Mouse (Mus musculus): ENCODE data around the gene Dnaja1.
A peak's percentile ranks its signal among the peaks of the same experiment; 100 is the strongest.

Dnaja1 gene

DNA sequence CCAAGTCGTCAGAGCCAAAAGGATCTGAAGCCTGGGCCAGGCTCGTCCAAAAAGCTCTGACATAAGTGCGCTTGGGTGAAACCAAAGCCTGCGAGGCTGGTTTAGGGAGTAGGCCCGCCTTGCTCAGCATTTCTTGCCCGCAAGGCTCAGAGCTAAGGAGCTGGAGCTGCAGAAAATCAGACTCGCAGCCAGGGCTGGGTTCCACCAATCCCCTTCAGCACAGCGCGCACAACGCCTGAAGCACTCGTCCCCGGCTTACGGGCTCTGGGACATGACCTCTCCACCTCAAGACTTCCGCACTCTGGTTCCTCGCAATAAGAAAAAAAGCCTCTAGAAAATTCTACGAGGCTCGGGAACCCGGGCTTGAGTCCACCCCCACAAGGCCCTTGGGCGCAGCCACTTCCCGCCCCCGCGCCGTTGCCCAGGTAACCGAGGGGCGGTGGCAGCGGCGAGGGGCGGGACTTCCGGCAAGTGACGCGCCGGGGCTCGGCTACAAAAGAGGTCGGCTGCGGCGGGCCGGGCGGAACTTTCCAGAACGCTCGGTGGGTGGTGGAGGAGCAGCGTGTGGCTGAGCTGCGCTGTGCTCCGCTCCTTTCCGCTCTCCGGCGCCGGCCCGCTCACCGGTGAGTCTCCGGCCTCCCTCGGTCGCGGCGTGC, at the start of gene Dnaja1:
Gene Dnaja1, plus strand, starts transcription at position 140 of the 656 bp plus-strand sequence.
- peak; percentile 95 for DNase-seq

- DNase-seq, result no peak
Observed at GRCm38 (mm10) chr4:40673526-40673925, 48.4 kb upstream of the Dnaja1 start.

GRCm38 (mm10) chr4:40676338-40676737, 45.6 kb upstream of the Dnaja1 start:
- no peak for DNase-seq

DNA sequence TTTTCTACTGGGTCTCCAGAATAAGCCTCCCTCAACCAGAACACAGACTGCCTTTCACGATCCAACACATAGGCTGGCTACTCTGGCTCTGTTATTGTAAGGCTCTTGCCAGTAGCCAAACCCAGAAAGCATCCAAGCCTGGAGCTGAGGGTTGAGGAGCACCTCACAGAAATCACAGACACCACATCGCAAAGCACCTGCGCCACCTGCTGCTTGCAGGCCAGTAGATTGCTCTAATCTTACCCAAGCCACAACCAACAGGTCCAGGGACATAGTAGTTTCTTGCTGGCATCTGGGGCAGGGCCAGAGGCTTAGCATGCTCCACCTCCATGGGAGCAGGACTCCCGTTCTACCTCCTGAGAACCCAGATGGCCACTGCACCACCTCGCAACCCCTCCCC, 44.8 kb upstream of the Dnaja1 start:
- no peak for DNase-seq

- peak; percentile 31 for DNase-seq
Observed at GRCm38 (mm10) chr4:40680250-40680860, 41.6 kb upstream of the Dnaja1 start.

DNA sequence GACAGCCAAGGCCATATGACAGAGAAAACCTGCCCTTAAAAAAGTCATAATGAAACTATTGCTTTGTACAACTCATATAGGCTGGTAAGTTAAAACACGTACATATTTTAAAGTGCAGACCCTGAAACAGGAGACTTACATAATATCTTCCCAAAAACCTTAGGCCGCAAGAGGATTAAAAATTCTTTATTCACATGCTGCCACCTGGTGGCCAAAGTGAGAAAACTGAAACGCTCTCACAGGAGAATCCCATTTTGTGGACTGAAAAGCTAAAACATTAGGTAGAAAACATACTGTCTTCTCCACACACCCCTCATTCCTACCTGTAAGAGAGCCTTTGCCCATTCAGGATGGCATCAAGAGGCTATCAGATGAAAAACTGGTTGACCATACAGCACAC, 40.0 kb upstream of the Dnaja1 start:
- peak; percentile 69 for DNase-seq

- no peak for DNase-seq
Observed at GRCm38 (mm10) chr4:40682359-40682758, 39.6 kb upstream of the Dnaja1 start.

DNA sequence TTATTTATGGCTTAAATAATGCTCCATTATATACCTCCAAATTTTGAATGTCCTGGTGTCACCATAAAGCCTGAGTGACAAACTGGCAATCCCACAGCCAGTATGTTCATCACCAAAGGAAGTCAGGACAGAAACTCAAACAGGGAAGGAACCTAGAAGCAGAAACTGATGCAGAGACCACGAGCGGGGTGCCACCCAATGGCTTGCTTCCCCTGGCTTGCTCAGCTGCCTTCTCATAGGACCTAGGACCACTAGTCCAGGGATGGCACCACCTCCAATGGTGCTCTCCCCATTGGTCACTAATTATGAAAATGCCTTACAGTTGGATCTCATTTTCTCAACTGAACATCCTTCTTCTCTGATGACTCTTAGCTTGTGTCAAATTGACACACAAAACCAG, 38.6 kb upstream of the Dnaja1 start:
- DNase-seq, result no peak

GRCm38 (mm10) chr4:40691100-40691499, 30.9 kb upstream of the Dnaja1 start:
- DNase-seq, result no peak

DNA sequence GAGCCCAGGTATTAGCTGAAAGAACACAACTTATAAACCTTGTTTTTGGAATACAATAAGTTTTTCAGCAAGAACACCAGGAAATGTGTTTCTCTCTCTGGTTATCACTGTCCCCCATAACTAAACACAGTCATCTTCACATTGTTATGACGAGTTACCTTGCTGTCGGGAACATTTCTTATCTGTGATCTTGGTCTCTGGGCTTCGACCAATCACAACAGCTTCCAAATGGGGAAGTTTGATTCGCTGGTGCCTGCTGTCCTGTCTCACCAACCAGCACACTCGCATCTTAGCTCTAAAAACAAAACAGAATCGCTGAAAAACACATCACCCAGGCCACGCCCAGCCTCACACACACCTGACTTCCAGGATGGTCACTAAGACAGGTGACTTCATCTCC, 24.9 kb upstream of the Dnaja1 start:
- no peak for DNase-seq

DNA sequence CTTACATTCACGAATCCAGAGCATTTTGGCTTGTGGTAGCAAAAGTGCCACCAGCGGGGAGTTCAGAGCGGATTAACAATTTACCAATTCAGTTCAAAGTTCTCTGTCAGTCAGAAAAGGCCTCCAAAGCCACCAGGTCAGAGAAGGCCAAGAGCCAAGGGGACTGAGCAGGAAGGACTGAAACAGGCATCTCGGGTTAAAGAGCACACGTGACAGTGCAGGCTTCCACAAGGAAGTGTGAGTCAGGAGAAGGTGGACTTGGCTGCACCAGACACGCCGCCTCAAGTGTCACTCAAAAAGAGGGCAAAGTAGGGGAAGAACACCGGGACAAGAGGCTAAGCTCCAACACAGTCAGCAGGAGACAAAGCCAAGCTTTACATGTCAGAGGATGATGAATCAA, 21.7 kb upstream of the Dnaja1 start:
- no peak for DNase-seq

DNA sequence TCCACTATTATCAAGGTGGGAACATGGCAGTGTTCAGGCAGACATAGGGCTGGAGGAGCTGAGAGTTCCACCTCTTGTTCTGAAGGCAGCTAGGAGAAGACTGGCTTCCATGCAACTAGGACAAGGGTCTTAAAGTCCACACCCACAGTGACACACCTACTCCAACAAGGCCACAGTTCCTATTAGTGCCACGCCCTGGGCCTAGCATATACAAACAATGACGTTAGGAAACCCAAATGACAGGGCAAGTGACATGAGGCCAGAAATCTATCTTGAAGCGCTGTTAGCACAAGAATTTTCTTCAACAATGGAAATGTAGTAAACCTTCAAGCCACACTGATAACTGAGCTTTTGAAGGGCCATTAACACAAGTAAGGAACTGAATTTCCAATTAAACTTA, 20.2 kb upstream of the Dnaja1 start:
- DNase-seq, result peak; percentile 41

DNA sequence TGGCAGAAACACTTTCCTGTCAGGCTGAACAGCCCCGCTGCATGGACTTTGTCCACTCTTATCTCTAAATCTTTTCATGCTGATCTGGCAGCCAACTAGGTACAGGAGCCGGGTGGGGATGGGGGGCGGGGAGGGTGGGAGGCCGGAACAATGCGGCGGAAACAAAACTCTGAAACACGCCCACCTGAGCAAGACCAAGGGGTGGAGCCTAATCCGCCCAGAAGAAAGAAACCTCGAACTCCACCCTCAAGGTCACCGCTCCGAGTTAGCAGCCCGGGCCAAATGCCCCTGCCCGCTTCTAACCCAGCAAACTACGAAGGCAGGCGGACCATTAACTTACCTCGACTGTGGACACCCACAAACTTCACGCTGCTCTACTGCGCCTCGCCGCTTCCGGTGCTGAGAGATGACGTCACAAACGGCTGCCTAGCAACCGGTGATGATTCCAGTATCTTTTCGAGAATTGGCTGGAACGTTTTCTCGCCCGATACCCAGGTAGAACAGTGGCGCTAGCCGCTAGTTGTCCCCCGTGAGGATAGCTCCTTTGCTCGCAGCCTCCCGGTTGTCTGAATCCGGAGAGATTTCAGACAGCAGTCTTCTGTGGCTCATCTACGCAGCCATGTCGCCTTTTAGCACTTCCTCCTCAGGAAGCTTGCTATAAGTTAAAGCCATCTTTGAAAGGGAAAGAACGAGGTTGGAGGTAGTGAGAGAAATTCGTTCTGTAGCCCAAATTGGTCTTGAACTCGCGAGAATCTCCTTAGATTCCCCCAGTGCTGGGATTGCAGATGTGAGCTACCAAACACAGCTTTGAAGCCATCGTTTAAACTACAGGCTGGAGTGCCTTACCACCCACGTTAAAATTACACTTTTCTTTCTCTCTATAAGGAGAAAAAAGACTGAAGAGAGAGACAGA, 18.9 kb upstream of the Dnaja1 start, which contains the start of gene Aptx:
Gene Aptx, minus strand, starts transcription at position 398 of the 913 bp plus-strand sequence.
- peak; percentile 98 for DNase-seq

GRCm38 (mm10) chr4:40703710-40704275, 18.2 kb upstream of the Dnaja1 start:
- DNase-seq, result peak; percentile 65

DNA sequence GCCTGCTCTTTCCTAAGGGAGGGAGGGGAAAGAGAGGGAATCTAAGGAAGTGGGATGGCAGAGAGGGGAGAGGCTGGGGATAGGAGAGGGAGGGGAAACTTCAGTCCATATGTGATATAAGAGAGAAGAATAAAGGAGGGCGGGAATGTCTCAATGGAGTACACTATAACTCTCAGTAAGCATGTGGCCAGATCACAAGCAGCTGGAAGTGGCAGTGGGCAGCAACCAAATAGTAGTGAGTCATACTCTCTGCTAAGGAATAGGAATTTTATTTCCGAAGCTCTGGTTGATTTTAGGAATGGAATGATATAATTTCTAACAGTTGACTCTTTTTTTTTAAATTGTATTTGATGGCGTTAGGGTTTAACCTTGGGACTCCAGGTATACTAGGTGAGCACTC, 4.8 kb upstream of the Dnaja1 start:
- DNase-seq, result no peak

DNA sequence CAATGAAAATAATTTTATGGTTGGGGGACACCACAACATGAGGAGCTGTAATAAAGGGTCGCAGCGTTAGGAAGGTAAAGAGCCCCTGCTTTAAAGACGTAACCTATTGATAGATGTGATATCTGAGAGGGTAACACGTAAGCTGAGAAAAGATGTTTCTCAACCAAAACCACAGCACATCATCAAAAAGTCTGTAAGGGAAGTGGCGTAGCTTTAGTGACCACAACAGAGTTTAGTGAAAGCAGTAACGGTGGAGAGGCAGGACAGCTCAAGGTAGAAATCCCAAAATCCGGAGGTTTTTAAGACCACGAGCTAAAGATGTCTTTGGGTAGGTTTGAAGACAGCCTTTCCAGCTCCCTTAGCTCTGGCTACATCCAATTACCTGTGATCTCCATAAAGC, 1.0 kb upstream of the Dnaja1 start:
- DNase-seq, result peak; percentile 41

DNA sequence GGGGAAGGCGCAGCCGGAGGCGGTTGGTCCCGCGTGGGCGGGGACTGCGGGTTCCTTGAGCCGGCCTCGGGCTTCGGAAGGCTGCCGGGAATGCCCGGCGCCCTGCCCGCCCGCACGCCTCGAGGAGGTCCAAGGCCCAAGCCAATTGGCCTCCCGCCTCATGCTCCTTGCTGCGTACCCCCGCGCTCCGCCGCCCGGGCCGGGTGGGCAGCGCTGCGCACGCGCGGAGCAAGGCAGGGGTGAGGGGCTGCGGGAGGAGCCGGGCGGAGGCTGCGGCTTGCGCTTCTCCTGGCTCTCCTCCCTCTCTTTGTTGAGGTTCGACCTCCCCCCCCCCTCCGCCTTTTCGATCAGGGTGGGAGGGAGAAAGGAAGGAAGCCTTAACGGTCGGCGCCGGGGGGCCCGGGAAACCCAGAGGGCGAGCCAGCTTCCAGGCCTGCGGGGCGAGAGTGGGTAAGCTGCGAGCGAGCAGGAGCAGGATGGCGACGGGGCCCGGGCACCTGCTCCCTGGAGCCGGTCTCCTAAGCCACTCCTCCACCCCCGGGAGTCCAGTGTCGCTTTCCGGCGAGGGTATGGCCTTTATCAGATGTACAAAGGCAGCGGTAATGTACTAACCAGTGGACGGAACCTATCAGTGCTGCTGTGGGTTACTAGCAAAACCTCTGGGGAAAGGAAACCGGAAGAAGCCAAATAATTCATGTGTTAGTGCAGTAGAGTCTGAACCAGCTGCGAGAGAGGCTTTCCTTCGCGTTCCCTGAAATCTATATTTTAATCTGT, 924 bp downstream of the Dnaja1 start:
- no peak for DNase-seq

DNA sequence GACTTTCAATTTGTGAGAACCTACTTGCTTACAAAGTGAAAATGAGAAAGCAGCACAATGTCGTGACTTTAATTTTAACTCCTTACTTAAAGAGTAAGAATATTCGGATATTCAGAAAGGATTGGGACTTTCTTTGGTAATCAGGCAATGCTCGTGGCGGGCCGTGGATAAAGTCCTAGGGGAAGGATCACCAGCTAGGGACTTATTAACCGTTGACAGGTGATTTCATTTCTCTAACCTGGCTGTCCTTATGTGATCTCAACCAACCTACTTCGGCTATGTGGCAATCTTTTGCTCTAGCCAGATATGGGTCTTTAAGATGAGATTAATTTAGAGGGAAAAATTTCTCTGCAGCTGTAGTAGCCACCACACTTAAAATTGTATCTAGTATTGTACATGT, 3.2 kb downstream of the Dnaja1 start:
- no peak for DNase-seq

DNA sequence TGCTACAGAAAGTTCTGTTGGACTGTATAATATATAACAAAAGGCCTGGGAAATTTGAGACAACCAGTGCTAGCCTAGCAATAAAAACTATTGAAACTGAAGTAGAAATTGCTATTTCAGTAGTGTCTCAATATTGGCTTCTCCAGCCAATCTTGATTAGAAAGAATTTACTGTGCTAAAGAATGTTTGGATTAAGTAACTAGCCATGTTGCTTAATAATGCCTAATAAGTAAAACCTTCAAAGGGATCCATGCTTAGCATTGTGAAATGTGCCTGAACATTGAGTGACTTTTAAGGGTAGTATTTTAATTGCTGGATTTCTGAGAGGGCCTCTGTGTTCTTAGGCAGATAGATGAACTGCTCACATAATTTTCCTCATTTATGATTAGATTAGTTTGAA, 3.6 kb downstream of the Dnaja1 start:
- DNase-seq, result no peak

DNA sequence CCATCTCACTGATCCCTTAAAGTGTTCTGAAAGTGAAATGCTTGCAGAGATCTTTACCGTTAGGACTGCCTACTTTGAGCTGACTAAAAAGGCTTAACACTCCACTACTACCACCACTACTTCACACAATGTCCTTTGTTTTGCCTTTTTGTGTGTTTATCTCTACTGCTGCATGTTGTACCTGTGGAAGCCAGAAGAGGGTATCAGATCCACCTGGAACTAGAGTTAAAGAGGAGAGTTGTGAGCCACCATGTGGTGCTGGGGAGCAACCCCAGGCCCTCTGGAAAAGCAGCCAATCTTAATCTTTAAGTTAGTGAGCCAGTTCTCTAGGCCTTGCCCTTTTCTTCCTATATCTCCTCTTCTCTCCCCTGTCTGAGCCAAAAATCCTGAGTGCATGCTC, 5.3 kb downstream of the Dnaja1 start:
- no peak for DNase-seq

DNA sequence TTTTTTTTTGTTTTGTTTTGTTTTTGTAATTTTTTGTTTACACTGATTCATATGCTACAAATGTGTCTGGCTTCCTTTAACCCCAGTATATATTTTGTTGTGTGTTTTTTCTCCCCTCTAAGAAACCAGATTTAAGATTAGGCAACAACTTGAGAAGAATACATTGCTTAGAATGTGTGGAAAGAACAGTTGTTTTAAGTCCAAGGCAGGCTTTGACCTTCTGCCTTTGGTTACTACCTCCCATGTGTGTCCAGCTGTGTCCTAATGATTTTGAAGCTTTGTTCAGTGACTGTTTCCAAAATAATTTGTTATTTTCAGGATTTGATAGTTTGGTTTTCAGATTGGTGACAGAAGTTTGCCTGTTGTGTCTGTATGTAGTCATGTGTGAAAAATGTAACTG, 9.3 kb downstream of the Dnaja1 start:
- DNase-seq, result no peak

- no peak for DNase-seq
Observed at GRCm38 (mm10) chr4:40735351-40735750, 13.4 kb downstream of the Dnaja1 start.

All from cerebellum, adult 9-10 months (tissue).